Mouse (Mus musculus) liver, adult 2 months (tissue): ENCODE measurements at regions not wholly inside any gene's neighbourhood (a gene's known extent, or its start where the extent isn't known, plus 50 kb on each side); places are given as distances from the start of the nearest gene placed in this dataset.

Experiments
- CTCF ChIP-seq: fragments of 200-500 bp; IDR thresholded peaks from 2 replicates; pipeline ENCODE4 v1.5.1; 2011; ENCODE audit warnings: low read depth, low read length, control low read depth
- POLR2A ChIP-seq: fragments of 200-500 bp; IDR thresholded peaks from 2 replicates; pipeline ENCODE4 v1.6.1; 2011; ENCODE audit warnings: low read length, control low read depth; ENCODE audit not compliant: insufficient read depth; ENCODE audit errors: extremely low read depth

DNA sequence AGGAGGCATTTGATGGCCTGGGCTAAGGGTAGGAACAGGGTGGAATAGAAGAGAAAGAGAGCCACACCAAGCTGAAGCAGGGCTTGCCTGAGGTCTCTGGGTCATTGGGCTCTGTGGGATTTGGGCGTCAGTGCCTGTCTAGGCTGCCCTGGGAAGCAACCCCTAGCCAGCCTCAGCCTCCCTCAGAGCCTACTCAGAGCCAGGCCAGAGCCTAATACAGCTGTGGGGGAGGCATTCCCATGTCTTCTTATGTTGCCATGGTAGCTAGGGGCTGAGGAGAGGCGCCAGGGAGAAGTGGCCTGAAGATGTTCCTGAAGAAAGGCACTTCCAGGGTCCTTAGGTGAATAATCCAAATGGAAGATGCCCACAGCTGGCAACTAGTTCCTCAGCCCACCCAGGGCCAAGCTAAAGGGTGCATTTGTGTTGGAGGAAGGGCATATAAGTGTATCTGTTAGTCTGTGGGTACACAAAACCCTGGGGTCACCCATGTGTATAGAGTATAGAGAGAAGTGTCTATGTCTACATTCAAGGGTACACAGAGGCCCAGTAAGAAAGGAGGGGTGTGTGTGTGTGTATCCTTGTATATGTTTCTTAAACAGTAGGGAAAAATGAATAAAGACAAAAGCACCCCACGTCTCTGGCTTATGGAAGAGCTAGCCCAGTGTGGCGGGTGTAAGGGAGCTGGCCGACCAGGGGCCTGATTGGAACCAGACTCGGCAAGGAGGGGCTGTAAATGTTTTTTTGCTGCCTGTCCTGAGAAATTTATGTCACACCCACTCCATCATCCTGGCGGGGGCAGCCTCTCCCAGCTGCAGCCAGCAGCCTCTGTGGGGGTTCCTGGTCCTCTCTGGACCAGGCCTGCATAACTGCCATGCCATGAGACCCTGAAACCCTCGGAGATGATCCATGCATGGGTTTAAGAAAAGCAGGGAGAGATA, 134.2 kb downstream of the Pja1 start:
- TF ChIP-seq CTCF (no peak), POLR2A (no peak)
